Mouse (Mus musculus) lung, postnatal 25 days (tissue): ENCODE measurements at regions not wholly inside any gene's neighbourhood (a gene's known extent, or its start where the extent isn't known, plus 50 kb on each side); places are given as distances from the start of the nearest gene placed in this dataset.

Source experiments
- DNase-seq: peaks from one replicate; pipeline ENCODE4 v3.0.0; 2022; ENCODE audit warnings: low spot score

DNA sequence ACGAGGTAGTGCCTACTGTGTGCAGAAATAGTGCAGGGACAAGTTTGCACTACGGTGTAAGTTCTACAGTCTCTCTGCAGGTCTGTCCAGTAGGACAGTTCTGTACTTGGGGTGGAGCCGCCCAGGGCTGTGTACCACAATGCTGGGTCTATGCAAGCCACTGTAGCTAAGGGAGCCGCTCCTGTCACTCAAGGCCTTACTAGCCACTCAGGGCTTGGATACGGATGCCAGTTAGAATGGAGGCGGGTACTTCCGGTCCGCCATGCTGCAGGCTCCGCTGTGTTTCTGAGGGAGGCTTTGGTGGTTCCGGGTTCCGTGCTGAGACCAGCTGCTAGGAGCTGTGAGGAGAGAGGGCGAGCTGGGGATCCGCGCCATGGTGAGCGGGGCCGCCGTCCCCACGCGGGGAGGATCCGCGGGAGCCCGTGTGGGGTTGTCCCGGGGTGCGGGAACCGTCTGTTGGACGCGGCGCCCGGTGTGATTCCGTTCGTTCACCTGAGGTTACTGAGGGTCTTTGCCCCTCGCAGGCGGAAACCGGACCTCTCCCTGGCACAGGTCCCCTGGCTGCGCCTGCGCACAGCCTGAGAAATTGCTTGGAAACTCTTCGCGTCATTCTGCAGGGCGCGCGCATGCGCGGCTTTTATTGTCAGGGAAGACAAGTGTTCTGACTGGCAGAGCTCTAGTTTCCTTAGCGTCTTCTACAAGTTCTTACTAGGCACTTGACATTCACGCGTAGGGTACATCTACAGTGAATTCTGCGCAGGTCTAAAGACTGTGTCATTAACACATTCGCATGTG is 51.0 kb upstream of the Zfp873 start:
- DNase-seq: peak; percentile 66
